Mouse (Mus musculus) liver, embryonic 12.5 days (tissue): ENCODE measurements around the gene Tpk1. TPM values are rescaled to one million over a fixed set of nuclear protein-coding genes. Genes with fewer than 3 reads are reported as not detected.

Experiments
- ATAC-seq: fragments of 200-750 bp; cut with Nextera tagmentation; 2 replicates; pipeline ENCODE4 v1.8.0; 2017; ENCODE audit warnings: moderate number of reproducible peaks, mild to moderate bottlenecking, moderate library complexity
- H3K27ac ChIP-seq: fragments of 300-500 bp; sonication (generic); 2 replicates; pipeline ENCODE4 v1.5.1; 2016; ENCODE audit warnings: mild to moderate bottlenecking
- H3K27me3 ChIP-seq: fragments of 300-500 bp; sonication (generic); replicated peaks from 2 replicates; pipeline ENCODE4 v1.6.1; 2016; ENCODE audit warnings: mild to moderate bottlenecking, moderate library complexity
- H3K36me3 ChIP-seq: fragments of 300-500 bp; sonication (generic); 2 replicates; pipeline ENCODE4 v1.6.1; 2016; ENCODE audit warnings: mild to moderate bottlenecking, moderate library complexity
- H3K4me1 ChIP-seq: fragments of 300-500 bp; sonication (generic); 2 replicates; pipeline ENCODE4 v1.6.1; 2016
- H3K4me2 ChIP-seq: fragments of 300-500 bp; sonication (generic); 2 replicates; pipeline ENCODE4 v1.6.1; 2016; ENCODE audit warnings: mild to moderate bottlenecking, moderate library complexity
- H3K4me3 ChIP-seq: fragments of 300-500 bp; sonication (generic); 2 replicates; pipeline ENCODE4 v1.5.1; 2016; ENCODE audit warnings: mild to moderate bottlenecking, moderate library complexity
- H3K9ac ChIP-seq: fragments of 300-500 bp; sonication (generic); 2 replicates; pipeline ENCODE4 v1.6.1; 2016; ENCODE audit warnings: mild to moderate bottlenecking, moderate library complexity
- H3K9me3 ChIP-seq: fragments of 300-500 bp; sonication (generic); replicated peaks from 2 replicates; pipeline ENCODE4 v1.6.1; 2016; ENCODE audit warnings: mild to moderate bottlenecking, moderate library complexity
- WGBS: fragments of 180-500 bp; shearing (Covaris S2); methylation state at CpG from one replicate; pipeline ENCODE4 v1.1.7; 2016; ENCODE audit not compliant: insufficient replicate concordance; 5-methylcytosine and 5-hydroxymethylcytosine counted together
- polyA plus RNA-seq: library from polyadenylated mRNA; unstranded; fragments of >200 nt; fragmentation: Nextera tagmentation; extraction: Ambion mirVana; gene quantifications from 2 replicates; pipeline ENCODE4 v1.2.1, GENCODE M21; 2016

The Tpk1 gene
- polyA plus RNA-seq, 1 experiment from 2014 or later = 8.0 TPM

- H3K27me3 ChIP-seq = no peaks in the 10 kb centered on the region
- no peak for ATAC-seq
- WGBS = 56% methylated on average over 6 of the region's 6 CpGs
- H3K4me2 ChIP-seq = no peak overlapping the region
- no peaks in the 10 kb centered on the region for H3K4me1 ChIP-seq
- no peak overlapping the region for H3K27ac ChIP-seq
- no peak overlapping the region for H3K4me3 ChIP-seq
- no peak overlapping the region for H3K9ac ChIP-seq
- no peaks in the 10 kb centered on the region for H3K36me3 ChIP-seq
- no peaks in the 10 kb centered on the region for H3K9me3 ChIP-seq
Measured at GRCm38 (mm10) chr6:43402219-43402997, 263.7 kb downstream of the Tpk1 start.

DNA sequence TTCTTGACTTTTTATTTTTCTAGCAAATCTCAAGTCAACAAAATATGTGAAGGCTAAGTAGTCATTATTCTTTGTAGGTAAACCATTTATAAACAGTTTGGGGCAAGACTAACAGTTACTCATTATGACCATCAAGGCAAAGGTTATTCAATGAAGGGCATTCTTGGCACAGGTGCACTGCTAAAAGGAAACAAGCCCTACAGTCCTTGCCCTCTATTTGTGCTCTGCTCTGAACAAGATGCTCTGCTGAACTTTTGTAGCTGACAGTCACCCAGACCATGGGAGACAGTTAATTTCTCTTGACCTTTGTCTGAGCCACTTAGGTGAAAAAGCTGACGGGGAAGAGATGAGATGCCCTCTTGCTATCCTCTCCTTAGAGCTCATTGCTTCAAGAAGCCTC lies 269.7 kb downstream of the Tpk1 start:
- no peaks in the 10 kb centered on the region for H3K27me3 ChIP-seq
- 74% methylated on average over 1 of the region's 1 CpGs for WGBS
- ATAC-seq = no peak

GRCm38 (mm10) chr6:43395538-43395937 lies 270.5 kb downstream of the Tpk1 start:
- no peaks in the 10 kb centered on the region for H3K36me3 ChIP-seq
- 70% methylated on average over 2 of the region's 2 CpGs for WGBS

More for the DNA sequence above, 269.7 kb downstream of the Tpk1 start:
- Histone ChIP-seq H3K36me3 (no peaks in the 10 kb centered on the region), H3K27ac (no peak overlapping the region), H3K9ac (no peak overlapping the region), H3K4me3 (no peak overlapping the region), H3K4me2 (no peak overlapping the region), H3K4me1 (0 out of 2 replicates have a peak, but pooled peaks cover 3% of the 10 kb centered on the region), H3K9me3 (no peaks in the 10 kb centered on the region)

DNA sequence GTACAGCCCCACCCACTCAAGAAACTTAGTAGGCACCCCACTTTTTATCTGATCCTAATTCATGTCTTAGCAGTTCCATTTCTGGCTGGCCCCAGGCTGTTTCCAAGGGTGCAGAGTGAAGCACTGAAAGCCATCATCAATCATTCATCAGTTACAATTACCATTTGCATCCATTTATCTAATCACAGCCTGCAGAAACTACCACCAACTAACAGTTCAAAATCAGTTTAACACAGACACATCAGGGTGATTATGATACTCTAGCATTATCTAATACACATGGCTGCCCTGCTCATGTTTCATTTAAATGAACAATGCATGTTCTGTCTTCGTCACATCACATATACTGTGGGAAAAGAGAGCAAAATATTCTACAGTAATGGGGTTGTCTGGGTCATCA lies 274.7 kb downstream of the Tpk1 start:
- H3K9ac ChIP-seq = no peak overlapping the region
- WGBS = 46% methylated on average over 1 of the region's 1 CpGs
- no peaks in the 10 kb centered on the region for H3K9me3 ChIP-seq
- 0 out of 2 replicates have a peak, but pooled peaks cover 5% of the 10 kb centered on the region for H3K4me1 ChIP-seq
- no peak overlapping the region for H3K4me3 ChIP-seq
- no peak for ATAC-seq
- no peaks in the 10 kb centered on the region for H3K36me3 ChIP-seq
- no peak overlapping the region for H3K27ac ChIP-seq
- no peak overlapping the region for H3K4me2 ChIP-seq
- H3K27me3 ChIP-seq = no peaks in the 10 kb centered on the region

More at GRCm38 (mm10) chr6:43395538-43395937, 270.5 kb downstream of the Tpk1 start:
- no peak for ATAC-seq
- no peaks in the 10 kb centered on the region for H3K9me3 ChIP-seq
- H3K9ac ChIP-seq = no peak overlapping the region
- H3K27me3 ChIP-seq = no peaks in the 10 kb centered on the region
- H3K4me2 ChIP-seq = no peak overlapping the region
- no peak overlapping the region for H3K4me3 ChIP-seq
- 0 out of 2 replicates have a peak, but pooled peaks cover 5% of the 10 kb centered on the region for H3K4me1 ChIP-seq
- no peak overlapping the region for H3K27ac ChIP-seq

DNA sequence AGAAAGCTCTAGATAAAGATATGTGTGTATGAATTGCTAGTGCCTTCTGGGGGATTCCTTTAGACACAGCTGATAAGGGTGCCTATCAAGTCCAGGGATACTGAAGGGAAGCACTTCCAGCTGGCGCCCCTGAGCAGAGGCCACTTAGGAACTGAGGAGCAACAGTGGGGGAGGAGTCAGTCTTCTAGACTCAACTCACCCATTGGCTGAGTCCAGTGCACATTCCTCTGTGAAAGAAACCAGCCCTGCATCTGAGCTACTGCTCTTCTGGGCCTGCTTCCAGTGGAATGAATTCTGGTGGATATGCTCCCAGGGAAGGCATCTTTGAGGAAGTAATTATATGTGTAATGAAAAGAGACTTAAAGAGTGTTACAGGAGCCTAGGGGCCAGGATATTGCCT lies 278.8 kb downstream of the Tpk1 start:
- H3K9ac ChIP-seq = no peak overlapping the region
- H3K27ac ChIP-seq = no peak overlapping the region
- no peak overlapping the region for H3K4me3 ChIP-seq
- no peak for ATAC-seq
- no peaks in the 10 kb centered on the region for H3K27me3 ChIP-seq
- 0 out of 2 replicates have a peak, but pooled peaks cover 5% of the 10 kb centered on the region for H3K4me1 ChIP-seq
- no peaks in the 10 kb centered on the region for H3K9me3 ChIP-seq
- WGBS = 27% methylated on average over 1 of the region's 1 CpGs
- H3K36me3 ChIP-seq = no peaks in the 10 kb centered on the region
- no peak overlapping the region for H3K4me2 ChIP-seq

DNA sequence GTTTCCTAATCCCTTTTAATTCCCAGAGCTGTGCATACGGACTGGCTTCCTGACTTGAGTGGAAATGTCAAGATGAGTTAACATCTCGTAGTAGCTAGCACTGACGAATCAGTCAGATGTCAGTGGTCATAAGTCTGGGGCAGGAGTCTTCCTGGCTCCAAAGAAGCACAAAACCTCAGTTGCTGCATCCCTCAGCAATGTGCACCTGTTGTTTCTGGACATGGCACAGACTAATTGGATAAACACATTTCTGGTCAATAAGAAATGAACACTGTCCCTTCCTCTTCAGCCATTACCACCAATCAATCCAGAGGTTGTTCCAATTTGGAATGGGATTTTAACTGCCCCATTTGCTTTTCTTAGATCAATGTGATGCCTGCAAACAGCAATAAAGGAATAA lies 281.2 kb downstream of the Tpk1 start:
- 64% methylated on average over 3 of the region's 3 CpGs for WGBS
- Histone ChIP-seq H3K27ac (no peak overlapping the region), H3K27me3 (no peaks in the 10 kb centered on the region), H3K4me2 (no peak overlapping the region), H3K4me3 (no peak overlapping the region), H3K4me1 (no peaks in the 10 kb centered on the region), H3K9me3 (no peaks in the 10 kb centered on the region), H3K9ac (no peak overlapping the region), H3K36me3 (no peaks in the 10 kb centered on the region)
- no peak for ATAC-seq

GRCm38 (mm10) chr6:43384304-43384703 lies 281.8 kb downstream of the Tpk1 start:
- ATAC-seq = no peak

DNA sequence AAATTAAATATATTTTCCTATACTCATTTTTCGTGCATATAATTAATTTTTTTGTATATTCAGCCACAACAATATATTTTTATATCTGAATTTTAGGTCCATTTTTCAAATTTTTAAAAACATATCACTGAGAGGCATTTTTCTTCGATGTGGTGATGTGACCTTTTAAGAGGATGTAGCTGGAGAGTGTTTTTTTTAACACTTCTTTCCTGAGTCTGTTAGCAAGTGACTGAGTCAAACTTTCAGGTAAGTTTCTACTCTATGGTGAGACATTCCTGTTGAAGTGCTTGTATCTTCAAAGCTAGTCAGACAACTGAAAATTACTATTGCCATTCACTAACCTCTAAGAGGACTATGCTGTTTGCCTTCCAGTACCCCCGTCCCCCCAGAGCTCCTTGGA lies 283.3 kb downstream of the Tpk1 start:
- ATAC-seq = no peak
- Histone ChIP-seq H3K4me2 (no peak overlapping the region), H3K27me3 (no peaks in the 10 kb centered on the region), H3K4me3 (no peak overlapping the region), H3K4me1 (no peaks in the 10 kb centered on the region), H3K9ac (no peak overlapping the region), H3K9me3 (no peaks in the 10 kb centered on the region), H3K27ac (no peak overlapping the region), H3K36me3 (no peaks in the 10 kb centered on the region)
- 66% methylated on average over 3 of the region's 3 CpGs for WGBS

More at GRCm38 (mm10) chr6:43384304-43384703, 281.8 kb downstream of the Tpk1 start:
- Histone ChIP-seq H3K9me3 (no peaks in the 10 kb centered on the region), H3K27ac (no peak overlapping the region), H3K36me3 (no peaks in the 10 kb centered on the region), H3K27me3 (no peaks in the 10 kb centered on the region), H3K4me2 (no peak overlapping the region), H3K4me3 (no peak overlapping the region), H3K4me1 (no peaks in the 10 kb centered on the region), H3K9ac (no peak overlapping the region)
- WGBS = 59% methylated on average over 3 of the region's 3 CpGs

GRCm38 (mm10) chr6:43382284-43382683 lies 283.8 kb downstream of the Tpk1 start:
- H3K9ac ChIP-seq = no peak overlapping the region
- H3K4me1 ChIP-seq = no peaks in the 10 kb centered on the region
- no peak overlapping the region for H3K4me2 ChIP-seq
- no peak overlapping the region for H3K4me3 ChIP-seq
- H3K27ac ChIP-seq = no peak overlapping the region
- ATAC-seq = no peak
- no peaks in the 10 kb centered on the region for H3K36me3 ChIP-seq
- no peaks in the 10 kb centered on the region for H3K9me3 ChIP-seq
- H3K27me3 ChIP-seq = no peaks in the 10 kb centered on the region
- WGBS = 67% methylated on average over 3 of the region's 3 CpGs

- Histone ChIP-seq H3K4me3 (no peak overlapping the region), H3K4me1 (no peaks in the 10 kb centered on the region), H3K9ac (no peak overlapping the region), H3K4me2 (no peak overlapping the region), H3K9me3 (no peaks in the 10 kb centered on the region), H3K27me3 (no peaks in the 10 kb centered on the region), H3K27ac (no peak overlapping the region), H3K36me3 (no peaks in the 10 kb centered on the region)
- WGBS = 74% methylated on average over 5 of the region's 5 CpGs
- ATAC-seq = no peak
Measured at GRCm38 (mm10) chr6:43373206-43373605, 292.9 kb downstream of the Tpk1 start.

DNA sequence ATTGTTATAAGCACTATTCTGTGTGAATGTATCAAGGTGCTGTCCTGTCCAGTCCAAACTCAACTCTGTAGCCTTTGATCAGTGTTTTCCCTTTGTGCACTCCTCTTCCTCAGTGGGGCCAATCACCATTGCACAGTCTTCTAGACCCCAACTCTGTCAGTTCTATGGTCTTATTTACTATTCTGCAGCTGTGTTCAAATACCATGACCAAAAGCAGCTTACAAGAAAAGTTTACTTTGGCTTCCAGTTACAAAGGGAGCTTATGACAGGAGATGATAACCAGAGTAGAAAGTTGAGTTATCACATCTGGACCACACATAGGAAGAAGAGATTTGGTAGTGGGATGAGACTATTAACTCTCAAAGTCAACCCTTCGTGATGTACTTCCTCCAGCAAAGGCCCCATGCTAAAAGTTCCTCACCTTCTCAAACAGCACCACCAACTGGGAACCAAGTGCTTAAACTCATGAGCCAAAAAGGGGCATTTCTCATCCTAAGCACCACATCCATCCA lies 298.6 kb downstream of the Tpk1 start:
- Histone ChIP-seq H3K4me2 (no peak overlapping the region), H3K27me3 (no peaks in the 10 kb centered on the region), H3K36me3 (no peaks in the 10 kb centered on the region), H3K4me3 (no peak overlapping the region), H3K27ac (no peak overlapping the region), H3K4me1 (no peaks in the 10 kb centered on the region), H3K9me3 (no peaks in the 10 kb centered on the region), H3K9ac (no peak overlapping the region)
- WGBS = 35% methylated on average over 1 of the region's 1 CpGs
- no peak for ATAC-seq

DNA sequence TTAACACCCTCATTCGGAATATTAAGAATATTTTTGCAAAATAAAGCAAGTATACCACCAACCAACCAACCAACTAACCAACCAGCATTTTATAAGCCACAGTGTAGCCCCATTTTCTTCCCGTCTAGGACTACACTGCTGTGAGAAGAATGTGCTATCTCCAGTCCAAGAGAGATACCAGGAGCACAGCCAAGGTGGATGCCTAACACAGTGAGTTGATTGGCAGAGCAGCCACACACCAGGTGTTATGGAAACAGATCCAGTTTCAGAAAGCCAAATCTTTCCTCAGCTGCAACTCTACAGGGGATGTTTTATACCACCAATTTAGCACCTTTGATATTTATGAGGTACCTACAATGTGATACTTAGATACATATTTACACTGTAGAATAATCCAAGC lies 299.1 kb downstream of the Tpk1 start:
- Histone ChIP-seq H3K4me1 (no peaks in the 10 kb centered on the region), H3K9ac (no peak overlapping the region), H3K27ac (no peak overlapping the region), H3K9me3 (no peaks in the 10 kb centered on the region), H3K27me3 (no peaks in the 10 kb centered on the region), H3K36me3 (no peaks in the 10 kb centered on the region), H3K4me3 (no peak overlapping the region), H3K4me2 (no peak overlapping the region)
- ATAC-seq = no peak
- 56% methylated on average over 2 of the region's 2 CpGs for WGBS
